Mouse (Mus musculus): ENCODE measurements around the gene Hipk1. TPM values are rescaled to one million over a fixed set of nuclear protein-coding genes. Genes with fewer than 3 reads are reported as not detected.

The Hipk1 gene
- total RNA-seq, 1 experiment: 21.8 TPM

DNA sequence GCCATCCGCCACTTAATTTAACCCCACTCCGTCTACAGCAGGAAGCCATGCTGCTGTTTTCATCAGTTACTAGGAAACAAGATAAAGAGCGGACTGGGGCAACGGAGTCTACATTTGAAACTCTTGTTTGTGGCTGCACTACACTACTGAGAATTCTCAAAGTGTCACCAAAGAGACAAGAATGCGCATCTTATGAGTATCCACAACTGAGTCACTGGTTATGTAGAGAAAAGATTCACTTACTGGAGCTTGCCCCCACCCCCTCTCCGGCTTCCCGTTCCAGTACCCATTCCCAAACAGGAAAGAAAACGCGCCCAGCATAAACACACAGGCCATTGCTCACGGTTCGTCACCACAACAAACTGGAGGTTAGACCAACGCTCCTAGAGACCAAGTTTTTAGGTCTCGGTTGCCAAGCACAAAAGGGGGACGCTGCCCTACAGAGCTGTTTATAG is 1.4 kb downstream of the Hipk1 start:
- in situ Hi-C loops (cut with MboI; ENCODE audit: low sequenced_read_pairs in 2 of 2, unreplicated experiment in 2 of 2): no loop called here
- Histone ChIP-seq H3K9ac (ENCODE audit: insufficient read depth, low read depth, low read length, poor library complexity, severe bottlenecking) (peak overlapping the region; percentile 84; the same call in 1 of the 2 replicates), H3K9me3 (ENCODE audit: control insufficient read depth, insufficient read depth, low read depth, low read length) (no peaks in the 10 kb centered on the region), H3K4me3 (ENCODE audit: insufficient read depth in 1 of 2, low read depth in 1 of 2, low read length in 2 of 2, poor library complexity in 1 of 2, severe bottlenecking in 1 of 2) (peak overlapping the region; percentile 82 to 95), H3K36me3 (ENCODE audit: control insufficient read depth, insufficient read depth, low read length, poor library complexity, severe bottlenecking) (no peaks in the 10 kb centered on the region), H3K4me1 (ENCODE audit: control insufficient read depth in 2 of 2, insufficient read depth in 2 of 2, low read length in 2 of 2, poor library complexity in 1 of 2) (peaks cover 4 to 7% of the 10 kb centered on the region in 2 experiments; a peak in 3 of 4 replicates), H3K27ac (ENCODE audit: insufficient read depth, low read depth, low read length, poor library complexity, severe bottlenecking) (no peak overlapping the region)
- no peak for DNase-seq (ENCODE audit: low read depth, low spot score)
- TF ChIP-seq ZNF384 (IDR thresholded peaks at IDR 0.05; ENCODE audit: low read depth, low read length) (no peak), HCFC1 (IDR thresholded peaks at IDR 0.05; ENCODE audit: borderline replicate concordance, insufficient read depth, low read length) (no peak), MAFK (IDR thresholded peaks at IDR 0.05; ENCODE audit: insufficient read depth, low read depth, low read length) (no peak), CHD2 (IDR thresholded peaks at IDR 0.05; ENCODE audit: low read depth, low read length) (no peak), ZC3H11A (IDR thresholded peaks at IDR 0.05; ENCODE audit: borderline replicate concordance, low read depth, low read length) (no peak)

DNA sequence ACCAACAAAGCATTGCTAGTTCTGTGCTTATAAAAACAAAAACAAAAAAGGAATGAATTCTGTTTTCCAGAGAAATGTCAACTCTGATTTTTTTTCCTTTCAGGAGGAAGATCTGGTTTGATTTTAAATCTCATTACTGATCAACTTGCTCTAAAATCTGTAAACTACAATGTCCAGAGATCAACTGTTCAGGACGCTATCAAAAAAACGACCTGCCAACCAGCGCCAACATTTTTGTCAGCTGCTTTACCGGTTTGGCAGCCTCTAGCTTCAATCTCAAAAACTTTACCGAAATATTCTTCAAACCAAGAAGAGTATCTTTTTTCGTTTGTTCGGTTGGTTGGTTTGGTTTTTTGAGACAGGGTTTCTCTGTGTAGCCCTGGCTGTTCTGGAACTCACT is 2.3 kb downstream of the Hipk1 start:
- no peak overlapping the region for H3K4me3 ChIP-seq (ENCODE audit: insufficient read depth in 1 of 2, low read depth in 1 of 2, low read length in 2 of 2, poor library complexity in 1 of 2, severe bottlenecking in 1 of 2)
- H3K4me1 ChIP-seq (ENCODE audit: control insufficient read depth in 2 of 2, insufficient read depth in 2 of 2, low read length in 2 of 2, poor library complexity in 1 of 2): peaks cover 4 to 7% of the 10 kb centered on the region in 2 experiments
- H3K9ac ChIP-seq (ENCODE audit: insufficient read depth, low read depth, low read length, poor library complexity, severe bottlenecking): no peak overlapping the region
- H3K27ac ChIP-seq (ENCODE audit: insufficient read depth, low read depth, low read length, poor library complexity, severe bottlenecking): no peak overlapping the region
- no peaks in the 10 kb centered on the region for H3K36me3 ChIP-seq (ENCODE audit: control insufficient read depth, insufficient read depth, low read length, poor library complexity, severe bottlenecking)
- in situ Hi-C loops (cut with MboI; ENCODE audit: low sequenced_read_pairs in 2 of 2, unreplicated experiment in 2 of 2): no loop called here
- no peak for DNase-seq (ENCODE audit: low read depth, low spot score)
- H3K9me3 ChIP-seq (ENCODE audit: control insufficient read depth, insufficient read depth, low read depth, low read length): no peaks in the 10 kb centered on the region
- TF ChIP-seq CHD2 (IDR thresholded peaks at IDR 0.05; ENCODE audit: low read depth, low read length) (no peak), ZNF384 (IDR thresholded peaks at IDR 0.05; ENCODE audit: low read depth, low read length) (no peak), ZC3H11A (IDR thresholded peaks at IDR 0.05; ENCODE audit: borderline replicate concordance, low read depth, low read length) (no peak), MAFK (IDR thresholded peaks at IDR 0.05; ENCODE audit: insufficient read depth, low read depth, low read length) (no peak), HCFC1 (IDR thresholded peaks at IDR 0.05; ENCODE audit: borderline replicate concordance, insufficient read depth, low read length) (no peak)

DNA sequence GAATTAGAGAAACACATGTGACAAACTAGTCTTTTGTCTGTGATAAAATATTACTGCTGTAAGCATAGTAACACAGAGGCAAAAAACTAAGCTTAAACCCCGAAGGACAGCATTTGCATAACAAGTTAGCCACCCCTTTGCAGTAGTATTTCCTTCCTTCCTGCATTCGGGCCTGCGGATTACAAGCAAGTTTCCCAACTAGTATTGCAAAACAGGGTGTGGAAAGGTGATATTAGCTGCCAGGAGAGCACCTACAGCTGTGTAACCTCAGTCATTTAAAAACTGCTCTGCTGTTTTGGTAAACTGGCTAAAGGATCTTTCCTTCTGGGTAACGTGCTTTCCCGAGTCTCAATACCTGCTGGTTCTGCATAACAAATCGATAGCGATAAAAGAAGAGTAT is 4.1 kb downstream of the Hipk1 start:
- TF ChIP-seq CHD2 (IDR thresholded peaks at IDR 0.05; ENCODE audit: low read depth, low read length): no peak
- no peak for TF ChIP-seq ZC3H11A (IDR thresholded peaks at IDR 0.05; ENCODE audit: borderline replicate concordance, low read depth, low read length)
- no peak for TF ChIP-seq HCFC1 (IDR thresholded peaks at IDR 0.05; ENCODE audit: borderline replicate concordance, insufficient read depth, low read length)
- no peak for TF ChIP-seq MAFK (IDR thresholded peaks at IDR 0.05; ENCODE audit: insufficient read depth, low read depth, low read length)
- no peak for TF ChIP-seq ZNF384 (IDR thresholded peaks at IDR 0.05; ENCODE audit: low read depth, low read length)
- in situ Hi-C loops (cut with MboI; ENCODE audit: low sequenced_read_pairs in 2 of 2, unreplicated experiment in 2 of 2): no loop called here
- no peaks in the 10 kb centered on the region for H3K36me3 ChIP-seq (ENCODE audit: control insufficient read depth, insufficient read depth, low read length, poor library complexity, severe bottlenecking)
- no peak overlapping the region for H3K27ac ChIP-seq (ENCODE audit: insufficient read depth, low read depth, low read length, poor library complexity, severe bottlenecking)
- no peak overlapping the region for H3K4me3 ChIP-seq (ENCODE audit: insufficient read depth in 1 of 2, low read depth in 1 of 2, low read length in 2 of 2, poor library complexity in 1 of 2, severe bottlenecking in 1 of 2)
- H3K9me3 ChIP-seq (ENCODE audit: control insufficient read depth, insufficient read depth, low read depth, low read length): no peaks in the 10 kb centered on the region
- no peak overlapping the region for H3K9ac ChIP-seq (ENCODE audit: insufficient read depth, low read depth, low read length, poor library complexity, severe bottlenecking)
- no peak for DNase-seq (ENCODE audit: low read depth, low spot score)
- peaks cover 4 to 7% of the 10 kb centered on the region in 2 experiments for H3K4me1 ChIP-seq (ENCODE audit: control insufficient read depth in 2 of 2, insufficient read depth in 2 of 2, low read length in 2 of 2, poor library complexity in 1 of 2)

DNA sequence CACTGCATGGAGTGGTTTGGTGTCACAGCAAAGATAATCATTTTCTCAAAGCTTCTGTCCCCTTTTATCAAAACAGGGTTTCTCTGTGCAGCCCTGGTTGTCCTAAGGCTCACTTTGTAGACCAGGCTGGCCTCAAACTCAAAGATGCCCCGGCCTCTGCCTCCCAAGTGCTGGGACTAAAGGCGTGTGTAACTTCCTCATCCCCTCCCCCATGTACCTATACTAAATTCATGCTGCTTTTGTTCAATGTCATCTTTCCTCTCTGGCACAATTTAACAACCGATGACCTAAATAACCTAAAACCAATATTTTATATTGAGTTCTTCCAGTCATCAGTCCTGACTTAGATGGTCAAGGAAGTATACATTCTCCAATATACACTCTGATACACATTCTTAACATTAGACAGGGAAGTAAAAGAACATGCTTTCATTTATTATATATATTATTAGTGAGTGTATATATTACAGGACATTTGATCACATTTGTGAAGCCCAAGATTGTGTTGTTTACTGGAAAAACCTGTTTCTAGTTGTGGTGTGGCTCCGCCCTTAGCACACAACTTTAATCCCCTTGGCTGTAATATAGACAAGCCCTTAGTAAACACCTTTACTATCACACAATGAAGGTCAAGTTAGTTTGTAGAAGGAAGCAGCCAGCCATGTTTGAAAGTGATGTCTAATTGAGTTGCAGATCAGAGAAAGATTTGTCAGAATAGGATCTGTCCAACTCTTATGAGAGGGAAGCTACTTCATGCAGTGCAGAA is 8.3 kb downstream of the Hipk1 start:
- peaks cover 2% of the 10 kb centered on the region in 2 experiments; a peak in 3 of 4 replicates for H3K4me1 ChIP-seq (ENCODE audit: control insufficient read depth in 2 of 2, insufficient read depth in 2 of 2, low read length in 2 of 2, poor library complexity in 1 of 2)
- no peaks in the 10 kb centered on the region for H3K9me3 ChIP-seq (ENCODE audit: control insufficient read depth, insufficient read depth, low read depth, low read length)
- DNase-seq (ENCODE audit: low read depth, low spot score): no peak
- in situ Hi-C loops (cut with MboI; ENCODE audit: low sequenced_read_pairs in 2 of 2, unreplicated experiment in 2 of 2): no loop called here
- no peak for TF ChIP-seq HCFC1 (IDR thresholded peaks at IDR 0.05; ENCODE audit: borderline replicate concordance, insufficient read depth, low read length)
- TF ChIP-seq ZNF384 (IDR thresholded peaks at IDR 0.05; ENCODE audit: low read depth, low read length): no peak
- no peak for TF ChIP-seq CHD2 (IDR thresholded peaks at IDR 0.05; ENCODE audit: low read depth, low read length)
- TF ChIP-seq ZC3H11A (IDR thresholded peaks at IDR 0.05; ENCODE audit: borderline replicate concordance, low read depth, low read length): no peak
- TF ChIP-seq MAFK (IDR thresholded peaks at IDR 0.05; ENCODE audit: insufficient read depth, low read depth, low read length): no peak
- H3K4me3 ChIP-seq (ENCODE audit: insufficient read depth in 1 of 2, low read depth in 1 of 2, low read length in 2 of 2, poor library complexity in 1 of 2, severe bottlenecking in 1 of 2): no peak overlapping the region
- no peak overlapping the region for H3K27ac ChIP-seq (ENCODE audit: insufficient read depth, low read depth, low read length, poor library complexity, severe bottlenecking)
- H3K9ac ChIP-seq (ENCODE audit: insufficient read depth, low read depth, low read length, poor library complexity, severe bottlenecking): no peak overlapping the region
- H3K36me3 ChIP-seq (ENCODE audit: control insufficient read depth, insufficient read depth, low read length, poor library complexity, severe bottlenecking): no peaks in the 10 kb centered on the region

Measured in ES-E14 (cell line).